Mouse (Mus musculus) thymus, adult 2 months (tissue): ENCODE data around the gene Znrf3. TPM values are rescaled to one million over a fixed set of nuclear protein-coding genes. Genes with fewer than 3 reads are reported as not detected.

Source experiments
- DNase-seq: peaks from one replicate; pipeline ENCODE4 v3.0.0; 2021
- H3K27ac ChIP-seq: fragments of 200-500 bp; 2 replicates; pipeline ENCODE4 v1.5.1; 2012; ENCODE audit warnings: low read length, control low read depth; ENCODE audit not compliant: control insufficient read depth, insufficient read depth
- H3K27me3 ChIP-seq: fragments of 200-500 bp; 2 replicates; pipeline ENCODE4 v1.6.1; 2012; ENCODE audit warnings: mild to moderate bottlenecking, low read length, moderate library complexity, mixed read lengths; ENCODE audit not compliant: control insufficient read depth, insufficient read depth
- H3K36me3 ChIP-seq: fragments of 200-500 bp; 2 replicates; pipeline ENCODE4 v1.6.1; 2012; ENCODE audit warnings: mild to moderate bottlenecking, low read length, moderate library complexity; ENCODE audit not compliant: control insufficient read depth, insufficient read depth
- H3K4me1 ChIP-seq: fragments of 200-500 bp; replicated peaks from 2 replicates; pipeline ENCODE4 v1.6.1; 2012; ENCODE audit warnings: low read length; ENCODE audit not compliant: control insufficient read depth, insufficient read depth
- H3K4me3 ChIP-seq: fragments of 200-500 bp; 2 replicates; pipeline ENCODE4 v1.5.1; 2012; ENCODE audit warnings: mild to moderate bottlenecking, low read length, control low read depth, moderate library complexity; ENCODE audit not compliant: control insufficient read depth, insufficient read depth
- CTCF ChIP-seq: fragments of 200-500 bp; IDR thresholded peaks from 2 replicates; pipeline ENCODE4 v1.5.1; 2012; ENCODE audit warnings: mild to moderate bottlenecking, control low read depth, low read length, moderate library complexity, borderline replicate concordance; ENCODE audit not compliant: control insufficient read depth, poor library complexity, insufficient read depth; ENCODE audit errors: extremely low read depth
- POLR2A ChIP-seq: fragments of 200-500 bp; IDR thresholded peaks from 2 replicates; pipeline ENCODE4 v1.6.1; 2012; ENCODE audit warnings: mild to moderate bottlenecking, low read length, control low read depth, moderate library complexity; ENCODE audit not compliant: control insufficient read depth, poor library complexity, insufficient read depth; ENCODE audit errors: extremely low read depth
- WGBS: fragments of 180-500 bp; shearing (Covaris S2); methylation state at CpG from one replicate; pipeline ENCODE4 v1.1.7; 2018; 5-methylcytosine and 5-hydroxymethylcytosine counted together
- polyA plus RNA-seq: library from polyadenylated mRNA; depleted of rRNA; stranded (reverse); fragments of >200 nt; gene quantifications from 2 replicates; pipeline ENCODE4 v1.2.3, GENCODE M21; 2012

The Znrf3 gene
- polyA plus RNA-seq, 1 experiment: 17.3 TPM

- Histone ChIP-seq H3K4me3 (no peak overlapping the region), H3K4me1 (peaks cover 15% of the 10 kb centered on the region), H3K27me3 (no peaks in the 10 kb centered on the region), H3K36me3 (no peaks in the 10 kb centered on the region), H3K27ac (no peak overlapping the region)
- TF ChIP-seq CTCF: no peak
- no peak for TF ChIP-seq POLR2A
- DNase-seq: no peak
- WGBS: 7% methylated on average over 3 of the region's 3 CpGs
Observed at GRCm38 (mm10) chr11:5442590-5443021, 2.0 kb downstream of the Znrf3 start.

- H3K4me1 ChIP-seq: peaks cover 19% of the 10 kb centered on the region
- H3K27ac ChIP-seq: no peak overlapping the region
- WGBS: 94% methylated on average over 2 of the region's 2 CpGs
- TF ChIP-seq CTCF (no peak), POLR2A (no peak)
- H3K27me3 ChIP-seq: no peaks in the 10 kb centered on the region
- DNase-seq: no peak
- no peaks in the 10 kb centered on the region for H3K36me3 ChIP-seq
- H3K4me3 ChIP-seq: no peak overlapping the region
Observed at GRCm38 (mm10) chr11:5437646-5438045, 7.0 kb downstream of the Znrf3 start.

DNA sequence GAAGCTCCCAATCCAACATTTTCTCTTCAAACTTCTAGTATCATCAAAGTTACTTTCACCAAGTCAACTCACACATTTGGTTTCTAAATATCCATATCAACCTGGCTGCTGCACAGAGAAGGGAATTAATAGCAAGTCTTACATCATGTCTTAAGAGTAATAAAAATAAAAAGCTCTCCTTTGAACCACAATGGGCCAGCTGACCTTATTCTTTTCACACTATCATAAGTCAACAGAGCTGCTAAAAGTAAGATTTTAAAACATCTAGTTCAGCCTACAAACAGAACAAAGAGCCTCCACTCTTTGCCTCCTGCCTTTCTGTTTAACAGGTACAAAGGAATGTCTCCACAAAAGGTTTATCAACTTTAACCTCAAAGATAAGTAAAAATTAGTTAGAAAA lies 7.7 kb downstream of the Znrf3 start:
- DNase-seq: no peak
- H3K27ac ChIP-seq: no peak overlapping the region

GRCm38 (mm10) chr11:5435493-5435892 lies 9.2 kb downstream of the Znrf3 start:
- DNase-seq: no peak
- TF ChIP-seq CTCF: no peak
- TF ChIP-seq POLR2A: no peak
- 21% methylated on average over 1 of the region's 1 CpGs for WGBS
- Histone ChIP-seq H3K36me3 (no peaks in the 10 kb centered on the region), H3K4me1 (peaks cover 30% of the 10 kb centered on the region), H3K27ac (peak overlapping the region; percentile 31; the same call in 1 of the 2 replicates), H3K27me3 (no peaks in the 10 kb centered on the region), H3K4me3 (no peak overlapping the region)

More for the DNA sequence above, 7.7 kb downstream of the Znrf3 start:
- H3K4me3 ChIP-seq: no peak overlapping the region
- no peak for TF ChIP-seq POLR2A
- TF ChIP-seq CTCF: no peak
- H3K36me3 ChIP-seq: no peaks in the 10 kb centered on the region
- H3K4me1 ChIP-seq: peaks cover 22% of the 10 kb centered on the region
- no peaks in the 10 kb centered on the region for H3K27me3 ChIP-seq

DNA sequence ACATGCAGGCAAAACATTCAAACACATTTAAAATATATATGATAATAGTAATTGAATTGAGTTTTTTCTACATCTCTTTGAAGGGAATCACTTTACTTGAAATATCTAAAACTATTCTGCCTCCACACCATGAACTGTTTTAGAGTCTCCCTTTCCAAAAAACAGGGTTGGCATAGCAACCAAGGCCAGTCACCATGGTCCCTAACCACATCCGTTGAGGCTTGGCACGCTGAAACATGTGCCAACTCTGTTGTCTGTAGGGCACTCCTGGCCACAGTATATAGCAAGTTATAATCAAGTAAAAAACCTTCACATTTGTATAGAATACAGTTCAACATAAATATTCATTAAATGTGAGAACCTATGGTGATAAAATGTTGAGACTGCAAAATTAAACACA lies 12.3 kb downstream of the Znrf3 start:
- H3K4me1 ChIP-seq: peaks cover 30% of the 10 kb centered on the region
- 9% methylated on average over 2 of the region's 2 CpGs for WGBS
- H3K27ac ChIP-seq: peak overlapping the region; percentile 55; the same call in 1 of the 2 replicates
- DNase-seq: peak; percentile 76
- H3K4me3 ChIP-seq: no peak overlapping the region
- H3K36me3 ChIP-seq: no peaks in the 10 kb centered on the region
- H3K27me3 ChIP-seq: no peaks in the 10 kb centered on the region
- TF ChIP-seq CTCF (no peak), POLR2A (no peak)

GRCm38 (mm10) chr11:5430863-5431262 lies 13.8 kb downstream of the Znrf3 start:
- H3K4me3 ChIP-seq: no peak overlapping the region
- no peaks in the 10 kb centered on the region for H3K27me3 ChIP-seq
- no peak overlapping the region for H3K27ac ChIP-seq
- WGBS: 10% methylated on average over 1 of the region's 1 CpGs
- DNase-seq: no peak
- peaks cover 27% of the 10 kb centered on the region for H3K4me1 ChIP-seq
- TF ChIP-seq CTCF: no peak
- H3K36me3 ChIP-seq: no peaks in the 10 kb centered on the region
